Mouse (Mus musculus) spleen, adult 2 months (tissue): ENCODE results near the gene Chrna10. TPM values are rescaled to one million over a fixed set of nuclear protein-coding genes. Genes with fewer than 3 reads are reported as not detected.

ENCODE experiments used
- DNase-seq, 2 experiments: peaks; one replicate each; pipeline versions ENCODE4 v3.0.0 to v3.0.0-alpha.2; 2012 to 2021; ENCODE audit warnings: low spot score in 2 of 2, low read depth in 1 of 2
- H3K27ac ChIP-seq: fragments of 200-500 bp; 2 replicates; pipeline ENCODE4 v1.5.1; 2012; ENCODE audit warnings: low read length, inconsistent platforms; ENCODE audit not compliant: insufficient read depth
- H3K27me3 ChIP-seq: fragments of 200-500 bp; 2 replicates; pipeline ENCODE4 v1.6.1; 2012; ENCODE audit warnings: mild to moderate bottlenecking, moderate library complexity, low read length, inconsistent platforms; ENCODE audit not compliant: control insufficient read depth, insufficient read depth
- H3K36me3 ChIP-seq: fragments of 200-500 bp; 2 replicates; pipeline ENCODE4 v1.6.1; 2012; ENCODE audit warnings: mild to moderate bottlenecking, low read length, inconsistent platforms; ENCODE audit not compliant: control insufficient read depth, insufficient read depth
- H3K4me1 ChIP-seq: fragments of 200-500 bp; 2 replicates; pipeline ENCODE4 v1.6.1; 2011; ENCODE audit warnings: inconsistent platforms; ENCODE audit not compliant: control insufficient read depth, insufficient read depth, insufficient read length
- H3K4me3 ChIP-seq: fragments of 200-500 bp; 2 replicates; pipeline ENCODE4 v1.5.1; 2011; ENCODE audit warnings: mild to moderate bottlenecking, inconsistent platforms; ENCODE audit not compliant: insufficient read depth, insufficient read length; ENCODE audit errors: extremely low read depth
- CTCF ChIP-seq: fragments of 200-500 bp; IDR thresholded peaks from 2 replicates; pipeline ENCODE4 v1.5.1; 2011; ENCODE audit warnings: mild to moderate bottlenecking, inconsistent platforms; ENCODE audit not compliant: insufficient read depth, insufficient read length, insufficient replicate concordance; ENCODE audit errors: extremely low read depth
- POLR2A ChIP-seq: fragments of 200-500 bp; IDR thresholded peaks from 2 replicates; pipeline ENCODE4 v1.6.1; 2011; ENCODE audit warnings: low read depth, low read length, inconsistent platforms
- WGBS: fragments of 180-500 bp; shearing (Covaris S2); methylation state at CpG from one replicate; pipeline ENCODE4 v1.1.7; 2018; 5-methylcytosine and 5-hydroxymethylcytosine counted together
- polyA plus RNA-seq: library from polyadenylated mRNA; depleted of rRNA; stranded (reverse); fragments of >200 nt; gene quantifications from 2 replicates; pipeline ENCODE4 v1.2.3, GENCODE M21; 2012

Chrna10 gene
- polyA plus RNA-seq, 1 experiment: 0.04 TPM

- Histone ChIP-seq H3K4me3 (no peak overlapping the region), H3K36me3 (no peaks in the 10 kb centered on the region), H3K27ac (no peak overlapping the region), H3K27me3 (no peaks in the 10 kb centered on the region), H3K4me1 (no peaks in the 10 kb centered on the region)
- no peak for DNase-seq
- 87% methylated on average over 45 of the region's 45 CpGs for WGBS
- TF ChIP-seq POLR2A: no peak
These were observed 3.4 kb downstream of the Chrna10 start for GRCm38 (mm10) chr7:102113151-102113729.

DNA sequence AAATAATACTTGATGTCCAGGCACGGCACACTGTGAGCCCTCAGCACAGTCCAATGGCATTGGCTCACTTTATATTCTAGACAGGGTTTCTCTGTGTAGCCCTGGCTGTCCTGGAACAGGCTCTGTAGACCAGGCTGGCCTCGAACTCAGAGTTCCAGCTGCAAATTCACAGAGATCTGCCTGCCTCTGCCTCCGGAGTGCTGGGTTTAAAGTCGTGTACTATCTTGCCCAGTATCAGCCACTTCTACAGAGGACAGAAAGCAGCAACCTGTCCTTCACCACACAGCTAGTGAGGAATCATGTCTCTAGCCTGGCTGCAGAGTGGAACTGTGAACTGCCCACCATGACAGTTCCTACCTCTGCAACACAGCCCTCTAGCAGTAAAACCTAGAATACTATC, 6.9 kb downstream of the Chrna10 start:
- 70% methylated on average over 4 of the region's 4 CpGs for WGBS
- Histone ChIP-seq H3K36me3 (no peaks in the 10 kb centered on the region), H3K4me1 (peaks cover 4% of the 10 kb centered on the region; the same call in 1 of the 2 replicates), H3K4me3 (no peak overlapping the region), H3K27me3 (no peaks in the 10 kb centered on the region), H3K27ac (no peak overlapping the region)
- DNase-seq: no peak
- TF ChIP-seq CTCF (no peak), POLR2A (no peak)

- H3K27me3 ChIP-seq: no peaks in the 10 kb centered on the region
- TF ChIP-seq CTCF (no peak), POLR2A (no peak)
- DNase-seq: no peak
- 78% methylated on average over 7 of the region's 7 CpGs for WGBS
- H3K27ac ChIP-seq: no peak within 1 kb of the TSS
- H3K4me3 ChIP-seq: no peak within 1 kb of the TSS
- no peaks in the 10 kb centered on the region for H3K36me3 ChIP-seq
- H3K4me1 ChIP-seq: peaks cover 4% of the 10 kb centered on the region; the same call in 1 of the 2 replicates
These were observed 7.5 kb downstream of the Chrna10 start, which contains the start of gene Art5 for GRCm38 (mm10) chr7:102109171-102109570. TSS of gene Art5 (minus strand) at chr7:102109489.

- no peaks in the 10 kb centered on the region for H3K27me3 ChIP-seq
These were observed 8.4 kb downstream of the Chrna10 start for GRCm38 (mm10) chr7:102108206-102108605.

DNA sequence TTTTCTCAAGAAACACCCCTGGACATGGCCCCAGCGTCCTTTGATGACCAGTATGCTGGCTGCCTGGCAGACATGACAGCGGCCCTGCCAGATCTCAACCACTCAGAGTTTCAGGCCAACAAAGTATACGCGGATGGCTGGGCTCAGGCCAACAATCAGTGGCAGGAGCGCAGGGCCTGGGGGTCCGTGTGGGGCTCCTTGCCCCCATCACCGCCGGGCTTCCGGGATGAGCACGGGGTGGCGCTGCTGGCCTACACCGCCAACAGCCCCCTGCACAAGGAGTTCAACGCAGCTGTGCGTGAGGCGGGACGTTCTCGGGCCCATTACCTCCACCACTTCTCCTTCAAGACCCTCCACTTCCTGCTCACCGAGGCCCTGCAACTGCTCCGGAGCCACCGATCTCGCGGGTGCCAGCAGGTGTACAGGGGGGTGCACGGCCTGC, 9.9 kb downstream of the Chrna10 start:
- Histone ChIP-seq H3K27ac (no peak overlapping the region), H3K27me3 (no peaks in the 10 kb centered on the region), H3K36me3 (no peaks in the 10 kb centered on the region), H3K4me1 (peaks cover 4% of the 10 kb centered on the region; the same call in 1 of the 2 replicates), H3K4me3 (peak overlapping the region; percentile 16; the same call in 1 of the 2 replicates)
- whole genome bisulfite sequencing: 28% methylated on average over 22 of the region's 23 CpGs
- no peak for DNase-seq
- TF ChIP-seq CTCF (no peak), POLR2A (no peak)

More at GRCm38 (mm10) chr7:102108206-102108605, 8.4 kb downstream of the Chrna10 start:
- 95% methylated on average over 1 of the region's 1 CpGs for WGBS
- DNase-seq: no peak
- peaks cover 4% of the 10 kb centered on the region; the same call in 1 of the 2 replicates for H3K4me1 ChIP-seq
- TF ChIP-seq POLR2A: no peak
- TF ChIP-seq CTCF: no peak
- H3K36me3 ChIP-seq: no peaks in the 10 kb centered on the region
- no peak overlapping the region for H3K27ac ChIP-seq
- no peak overlapping the region for H3K4me3 ChIP-seq

DNA sequence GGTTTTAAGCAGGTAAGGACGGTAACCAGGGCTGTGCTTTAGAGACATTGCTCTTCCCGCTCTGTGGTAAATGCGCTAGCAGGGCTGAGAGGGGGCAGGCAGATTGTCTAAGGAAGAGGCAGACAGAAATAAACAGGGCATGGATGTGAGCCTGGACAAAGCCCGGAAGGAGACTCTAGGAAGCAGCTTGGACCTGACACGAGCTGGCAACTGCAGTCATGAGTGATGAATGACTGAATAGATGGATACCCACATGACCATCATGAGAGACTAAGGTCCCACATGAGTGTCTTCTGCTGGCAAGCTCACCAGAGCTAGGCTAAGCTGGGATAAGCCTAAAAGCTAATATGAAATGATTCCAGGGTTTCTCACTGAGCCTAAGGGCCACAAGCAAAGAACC, 12.5 kb downstream of the Chrna10 start:
- Histone ChIP-seq H3K27me3 (no peaks in the 10 kb centered on the region), H3K4me3 (no peak overlapping the region), H3K27ac (no peak overlapping the region), H3K4me1 (peaks cover 13% of the 10 kb centered on the region), H3K36me3 (no peaks in the 10 kb centered on the region)
- TF ChIP-seq CTCF (no peak), POLR2A (no peak)
- 78% methylated on average over 5 of the region's 5 CpGs for WGBS
- no peak for DNase-seq

GRCm38 (mm10) chr7:102103555-102103954, 13.1 kb downstream of the Chrna10 start:
- no peak for DNase-seq
- no peaks in the 10 kb centered on the region for H3K36me3 ChIP-seq
- peaks cover 13% of the 10 kb centered on the region for H3K4me1 ChIP-seq
- TF ChIP-seq POLR2A: no peak
- no peak for TF ChIP-seq CTCF
- H3K27me3 ChIP-seq: no peaks in the 10 kb centered on the region
- no peak overlapping the region for H3K27ac ChIP-seq
- 80% methylated on average over 2 of the region's 2 CpGs for WGBS
- H3K4me3 ChIP-seq: no peak overlapping the region

DNA sequence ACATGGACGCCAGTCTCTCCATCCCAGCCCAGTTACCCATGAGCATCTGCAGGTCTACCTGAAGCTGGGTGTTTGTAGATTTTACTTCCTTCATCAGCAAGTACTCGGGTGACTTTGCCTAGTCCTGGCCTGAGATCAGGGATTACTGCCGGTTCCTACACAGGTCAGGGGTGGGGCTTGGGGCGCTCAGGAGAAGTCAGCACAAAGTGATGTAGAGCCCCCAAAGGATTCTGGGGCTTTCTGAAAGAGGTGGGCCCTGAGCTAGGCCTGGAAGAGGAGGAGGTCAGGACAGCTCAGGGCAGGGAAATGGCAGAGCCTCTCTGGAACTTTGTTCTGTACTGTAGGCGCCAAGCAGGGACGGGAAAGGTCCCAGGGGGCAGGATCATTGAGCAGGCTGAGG, 13.9 kb downstream of the Chrna10 start:
- 78% methylated on average over 6 of the region's 6 CpGs for WGBS
- H3K27me3 ChIP-seq: no peaks in the 10 kb centered on the region

More for the DNA sequence above, 13.9 kb downstream of the Chrna10 start:
- H3K4me1 ChIP-seq: peaks cover 13% of the 10 kb centered on the region
- no peak overlapping the region for H3K4me3 ChIP-seq
- TF ChIP-seq POLR2A (no peak), CTCF (no peak)
- H3K36me3 ChIP-seq: no peaks in the 10 kb centered on the region
- no peak for DNase-seq
- no peak overlapping the region for H3K27ac ChIP-seq
